Mouse (Mus musculus): ENCODE data around the gene Serpina3k. TPM values are rescaled to one million over a fixed set of nuclear protein-coding genes. Genes with fewer than 3 reads are reported as not detected.
"Not testable (repeated sequence)": the region's sequence is repeated elsewhere in the genome, so short reads cannot be mapped to it uniquely, and the experiment has no call there.

Serpina3k gene
- polyA plus RNA-seq, 1 experiment from 2014 or later, result not detected

GRCm38 (mm10) chr12:104386878-104387277 lies 48.6 kb downstream of the Serpina3k start:
- H3K27ac ChIP-seq; H3K9ac ChIP-seq (ENCODE audit: low read depth, low read length); H3K27me3 ChIP-seq (ENCODE audit: insufficient read depth, low read length); ATAC-seq (replicated peaks; ENCODE audit: low FRiP score, low read depth); H3K4me2 ChIP-seq (ENCODE audit: low read length); H3K4me3 ChIP-seq (replicated peaks; ENCODE audit: low read depth, low read length); DNase-seq (ENCODE audit: low spot score); H3K36me3 ChIP-seq (ENCODE audit: insufficient read depth, low read length); H3K4me1 ChIP-seq (replicated peaks; ENCODE audit: insufficient read depth, low read length); H3K9me3 ChIP-seq (replicated peaks; ENCODE audit: low read length): not testable (repeated sequence)
- WGBS, result 64% methylated on average over 2 of the region's 2 CpGs

GRCm38 (mm10) chr12:104388477-104388876 lies 50.2 kb downstream of the Serpina3k start:
- TF ChIP-seq CTCF (IDR thresholded peaks at IDR 0.05; ENCODE audit: low read depth), result no peak
- no peak overlapping the region for H3K9ac ChIP-seq (ENCODE audit: low read depth, low read length)
- no peak overlapping the region for H3K4me3 ChIP-seq (replicated peaks; ENCODE audit: low read depth, low read length)
- no peak for DNase-seq (ENCODE audit: low spot score)
- H3K4me1 ChIP-seq (replicated peaks; ENCODE audit: insufficient read depth, low read length), result no peaks in the 10 kb centered on the region
- H3K36me3 ChIP-seq (ENCODE audit: insufficient read depth, low read length), result no peaks in the 10 kb centered on the region
- no peak overlapping the region for H3K27ac ChIP-seq
- ATAC-seq (replicated peaks; ENCODE audit: low FRiP score, low read depth), result no peak
- H3K4me2 ChIP-seq (ENCODE audit: low read length), result no peak overlapping the region
- H3K27me3 ChIP-seq (ENCODE audit: insufficient read depth, low read length), result no peaks in the 10 kb centered on the region
- no peaks in the 10 kb centered on the region for H3K9me3 ChIP-seq (replicated peaks; ENCODE audit: low read length)

- H3K9ac ChIP-seq (ENCODE audit: low read depth, low read length); H3K4me1 ChIP-seq (replicated peaks; ENCODE audit: insufficient read depth, low read length); DNase-seq (ENCODE audit: low spot score); ATAC-seq (replicated peaks; ENCODE audit: low FRiP score, low read depth); H3K4me3 ChIP-seq (replicated peaks; ENCODE audit: low read depth, low read length); H3K9me3 ChIP-seq (replicated peaks; ENCODE audit: low read length); H3K27ac ChIP-seq; H3K27me3 ChIP-seq (ENCODE audit: insufficient read depth, low read length); H3K36me3 ChIP-seq (ENCODE audit: insufficient read depth, low read length); H3K4me2 ChIP-seq (ENCODE audit: low read length): not testable (repeated sequence)
- WGBS, result 50% methylated on average over 2 of the region's 2 CpGs
Observed at GRCm38 (mm10) chr12:104391057-104391456, 52.8 kb downstream of the Serpina3k start.

Other genes starting within 250 kb of the Serpina3k start
- gene Serpina5, start 237.4 kb upstream of the Serpina3k start, polyA plus RNA-seq (2015; fragmentation: Nextera tagmentation; extraction: Ambion mirVana), result not detected in 2 replicates
- gene Serpina3a, start 225.8 kb upstream of the Serpina3k start, polyA plus RNA-seq (2015; fragmentation: Nextera tagmentation; extraction: Ambion mirVana), result not detected in 2 replicates
- gene Serpina3b, start 210.5 kb upstream of the Serpina3k start, polyA plus RNA-seq (2015; fragmentation: Nextera tagmentation; extraction: Ambion mirVana), result not detected in 2 replicates
- 0.08 TPM in 1 of 2 replicates, not detected in the other for gene Serpina3c, start 184.6 kb upstream of the Serpina3k start, polyA plus RNA-seq (2015; fragmentation: Nextera tagmentation; extraction: Ambion mirVana)
- gene Serpina3f, start 123.9 kb upstream of the Serpina3k start, polyA plus RNA-seq (2015; fragmentation: Nextera tagmentation; extraction: Ambion mirVana), result 0.12 and 0.23 TPM in 2 replicates
- gene Serpina3g, start 102.2 kb upstream of the Serpina3k start, polyA plus RNA-seq (2015; fragmentation: Nextera tagmentation; extraction: Ambion mirVana), result 37.8 and 38.8 TPM in 2 replicates
- gene Serpina3i, start 75.4 kb upstream of the Serpina3k start, polyA plus RNA-seq (2015; fragmentation: Nextera tagmentation; extraction: Ambion mirVana), result 0.24 and 0.28 TPM in 2 replicates
- not detected in 2 replicates for gene Serpina3j, start 23.9 kb upstream of the Serpina3k start, polyA plus RNA-seq (2015; fragmentation: Nextera tagmentation; extraction: Ambion mirVana)
- gene Serpina3m, start within 50 bp of the Serpina3k start, polyA plus RNA-seq (2015; fragmentation: Nextera tagmentation; extraction: Ambion mirVana), result not detected in 2 replicates
- 0.17 and 0.20 TPM in 2 replicates for gene Serpina3n, start 68.2 kb downstream of the Serpina3k start, polyA plus RNA-seq (2015; fragmentation: Nextera tagmentation; extraction: Ambion mirVana)
- not detected in 2 replicates for gene Gsc, start 134.8 kb downstream of the Serpina3k start, polyA plus RNA-seq (2015; fragmentation: Nextera tagmentation; extraction: Ambion mirVana)